Mouse (Mus musculus) kidney, embryonic 14.5 days (tissue): ENCODE results near the gene Gm15293. TPM values are rescaled to one million over a fixed set of nuclear protein-coding genes. Genes with fewer than 3 reads are reported as not detected.
"Not testable (repeated sequence)": the region's sequence is repeated elsewhere in the genome, so short reads cannot be mapped to it uniquely, and the experiment has no call there.

ENCODE experiments used
- ATAC-seq: fragments of 200-750 bp; cut with Nextera tagmentation; 2 replicates; pipeline ENCODE4 v1.8.0; 2017; ENCODE audit warnings: moderate number of reproducible peaks, mild to moderate bottlenecking, moderate TSS enrichment, moderate library complexity; ENCODE audit not compliant: low FRiP score, low TSS enrichment
- H3K27ac ChIP-seq: fragments of 300-500 bp; sonication (generic); 2 replicates; pipeline ENCODE4 v1.5.1; 2014; ENCODE audit warnings: low read depth, mild to moderate bottlenecking, low read length, moderate library complexity, mixed read lengths
- H3K27me3 ChIP-seq: fragments of 300-500 bp; sonication (generic); 2 replicates; pipeline ENCODE4 v1.6.1; 2014; ENCODE audit warnings: mild to moderate bottlenecking, low read length; ENCODE audit not compliant: control insufficient read depth, insufficient read depth
- H3K36me3 ChIP-seq: fragments of 300-500 bp; sonication (generic); 2 replicates; pipeline ENCODE4 v1.6.1; 2014; ENCODE audit warnings: low read length, mixed read lengths; ENCODE audit not compliant: control insufficient read depth, insufficient read depth
- H3K4me1 ChIP-seq: fragments of 300-500 bp; sonication (generic); 2 replicates; pipeline ENCODE4 v1.6.1; 2014; ENCODE audit warnings: low read length, mixed read lengths; ENCODE audit not compliant: control insufficient read depth, insufficient read depth
- H3K4me2 ChIP-seq: fragments of 300-500 bp; sonication (generic); replicated peaks from 2 replicates; pipeline ENCODE4 v1.6.1; 2014; ENCODE audit warnings: low read depth, mild to moderate bottlenecking, low read length
- H3K4me3 ChIP-seq: fragments of 300-500 bp; sonication (generic); 2 replicates; pipeline ENCODE4 v1.5.1; 2014; ENCODE audit warnings: mild to moderate bottlenecking, low read length
- H3K9ac ChIP-seq: fragments of 300-500 bp; sonication (generic); 2 replicates; pipeline ENCODE4 v1.6.1; 2014; ENCODE audit warnings: low read depth, mild to moderate bottlenecking, low read length, moderate library complexity
- H3K9me3 ChIP-seq: fragments of 300-500 bp; sonication (generic); 2 replicates; pipeline ENCODE4 v1.6.1; 2016; ENCODE audit warnings: low read length; ENCODE audit not compliant: control insufficient read depth
- WGBS: fragments of 180-500 bp; shearing (Covaris S2); extraction: QIAGEN DNeasy Blood & Tissue Kit; methylation state at CpG from one replicate; pipeline ENCODE4 v1.1.7; 2014; 5-methylcytosine and 5-hydroxymethylcytosine counted together
- polyA plus RNA-seq: library from polyadenylated mRNA; unstranded; fragments of >200 nt; fragmentation: Nextera tagmentation; extraction: Ambion mirVana; gene quantifications from 2 replicates; pipeline ENCODE4 v1.2.1, GENCODE M21; 2014

Gene Gm15293
- polyA plus RNA-seq, result not detected in 2 replicates

DNA sequence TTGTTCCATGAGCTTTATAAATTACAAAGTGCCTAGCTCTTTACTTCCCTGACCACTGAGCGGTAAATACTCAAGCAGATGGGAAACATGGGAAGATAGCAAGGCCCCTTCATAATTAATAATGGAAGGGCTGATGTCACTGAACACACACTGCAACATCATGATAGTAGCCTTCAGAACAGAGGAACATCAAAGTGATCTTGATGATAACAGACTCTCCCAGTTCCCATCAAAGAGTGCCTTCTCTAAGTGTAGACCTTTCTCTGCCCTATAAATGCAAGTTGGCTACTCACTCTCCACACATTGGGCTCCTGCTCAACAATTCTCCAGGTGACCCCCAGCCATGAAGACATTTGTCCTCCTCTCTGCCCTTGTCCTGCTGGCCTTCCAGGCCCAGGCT is at the start of gene Gm15293:
TSS of gene Gm15293 (plus strand) at position 301 of the 400 bp plus-strand sequence.
- H3K27ac ChIP-seq, H3K4me2 ChIP-seq, H3K9me3 ChIP-seq, H3K4me3 ChIP-seq, ATAC-seq, H3K4me1 ChIP-seq, H3K9ac ChIP-seq, H3K27me3 ChIP-seq, H3K36me3 ChIP-seq: not testable (repeated sequence)
- no CpG with 5 or more reads among the region's 1 CpGs for WGBS

DNA sequence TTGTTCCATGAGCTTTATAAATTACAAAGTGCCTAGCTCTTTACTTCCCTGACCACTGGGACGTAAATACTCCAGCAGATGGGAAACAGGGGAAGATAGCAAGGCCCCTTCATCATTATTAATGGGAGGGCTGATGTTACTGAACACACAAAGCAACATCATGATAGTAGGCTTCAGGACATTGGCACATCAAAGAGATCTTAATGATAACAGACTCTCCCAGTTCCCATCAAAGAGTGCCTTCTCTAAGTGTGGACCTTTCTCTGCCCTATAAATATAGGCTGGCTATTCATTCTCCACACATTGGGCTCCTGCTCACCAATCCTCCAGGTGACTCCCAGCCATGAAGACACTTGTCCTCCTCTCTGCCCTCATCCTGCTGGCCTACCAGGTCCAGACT is 39.4 kb upstream of the Gm15293 start, which contains the start of gene Defa22:
TSS of gene Defa22 (plus strand) at position 301 of the 400 bp plus-strand sequence.
- H3K9me3 ChIP-seq, H3K36me3 ChIP-seq, H3K4me2 ChIP-seq, H3K4me3 ChIP-seq, H3K9ac ChIP-seq, H3K27ac ChIP-seq, H3K4me1 ChIP-seq, H3K27me3 ChIP-seq, ATAC-seq: not testable (repeated sequence)
- WGBS, result no CpG with 5 or more reads among the region's 1 CpGs

DNA sequence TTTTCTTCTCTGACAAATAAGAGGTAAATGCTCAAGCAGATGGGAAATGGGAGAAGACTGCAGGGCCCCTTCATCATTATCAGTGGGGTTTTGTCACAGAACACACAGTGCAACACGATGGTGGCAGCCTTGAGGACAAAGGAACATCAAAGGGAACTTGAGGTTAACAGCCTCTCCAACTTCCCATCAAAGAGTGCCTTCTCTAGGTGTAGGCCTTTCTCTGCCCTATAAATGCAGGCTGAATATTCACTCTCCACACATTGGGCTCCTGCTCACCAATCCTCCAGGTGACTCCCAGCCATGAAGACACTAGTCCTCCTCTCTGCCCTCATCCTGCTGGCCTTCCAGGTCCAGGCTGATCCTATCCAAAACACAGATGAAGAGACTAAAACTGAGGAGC is 10.0 kb upstream of the Gm15293 start, which contains the start of gene Defa31:
TSS of gene Defa31 (plus strand) at position 301 of the 400 bp plus-strand sequence.
- H3K27ac ChIP-seq, result not testable (repeated sequence)
- no CpG with 5 or more reads among the region's 1 CpGs for WGBS

More for the DNA sequence above, 10.0 kb upstream of the Gm15293 start, which contains the start of gene Defa31:
- not testable (repeated sequence) for H3K36me3 ChIP-seq, H3K4me1 ChIP-seq, H3K4me3 ChIP-seq, H3K9ac ChIP-seq, H3K4me2 ChIP-seq, H3K27me3 ChIP-seq, ATAC-seq, H3K9me3 ChIP-seq

Other genes with a start within 250 kb of the Gm15293 start
- not detected in 2 replicates for gene Defa21, start 176.0 kb upstream of the Gm15293 start, polyA plus RNA-seq
- not detected in 2 replicates for gene Defa23, start 146.5 kb upstream of the Gm15293 start, polyA plus RNA-seq
- not detected in 2 replicates for gene Defa35, start 136.5 kb upstream of the Gm15293 start, polyA plus RNA-seq
- not detected in 2 replicates for gene Defa25, start 117.1 kb upstream of the Gm15293 start, polyA plus RNA-seq
- not detected in 2 replicates for gene Gm14851, start 105.5 kb upstream of the Gm15293 start, polyA plus RNA-seq
- gene Defa30, start 66.9 kb upstream of the Gm15293 start, polyA plus RNA-seq, result not detected in 2 replicates
- gene Defa22, start 39.3 kb upstream of the Gm15293 start, polyA plus RNA-seq, result not detected in 2 replicates
- not detected in 2 replicates for gene Defa31, start 9.9 kb upstream of the Gm15293 start, polyA plus RNA-seq
- not detected in 2 replicates for gene Gm15292, start 48.2 kb downstream of the Gm15293 start, polyA plus RNA-seq
- gene Defa27, start 114.0 kb downstream of the Gm15293 start, polyA plus RNA-seq, result not detected in 2 replicates
- gene Defa29, start 125.5 kb downstream of the Gm15293 start, polyA plus RNA-seq, result not detected in 2 replicates
- not detected in 2 replicates for gene Defa2, start 177.0 kb downstream of the Gm15293 start, polyA plus RNA-seq
- gene Defa33, start 190.2 kb downstream of the Gm15293 start, polyA plus RNA-seq, result not detected in 2 replicates
- not detected in 2 replicates for gene Defa36, start 225.8 kb downstream of the Gm15293 start, polyA plus RNA-seq